Mouse (Mus musculus) neural tube, embryonic 13.5 days (tissue): Measurements from ENCODE around the gene Grb14. TPM values are rescaled to one million over a fixed set of nuclear protein-coding genes. Genes with fewer than 3 reads are reported as not detected.

ENCODE experiments used
- ATAC-seq: fragments of 200-750 bp; cut with Nextera tagmentation; 2 replicates; pipeline ENCODE4 v1.8.0; 2017; ENCODE audit warnings: low read depth, mild to moderate bottlenecking, moderate TSS enrichment, moderate library complexity
- H3K27ac ChIP-seq: fragments of 300-500 bp; sonication (generic); replicated peaks from 2 replicates; pipeline ENCODE4 v1.5.1; 2015; ENCODE audit warnings: moderate library complexity, mild to moderate bottlenecking, inconsistent platforms
- H3K27me3 ChIP-seq: fragments of 300-500 bp; sonication (generic); 2 replicates; pipeline ENCODE4 v1.6.1; 2015; ENCODE audit warnings: mild to moderate bottlenecking, inconsistent platforms
- H3K36me3 ChIP-seq: fragments of 300-500 bp; sonication (generic); 2 replicates; pipeline ENCODE4 v1.6.1; 2015; ENCODE audit warnings: mild to moderate bottlenecking, inconsistent platforms
- H3K4me1 ChIP-seq: fragments of 300-500 bp; sonication (generic); replicated peaks from 2 replicates; pipeline ENCODE4 v1.6.1; 2015; ENCODE audit warnings: inconsistent platforms
- H3K4me2 ChIP-seq: fragments of 300-500 bp; sonication (generic); 2 replicates; pipeline ENCODE4 v1.6.1; 2015; ENCODE audit warnings: inconsistent platforms, mild to moderate bottlenecking, moderate library complexity
- H3K4me3 ChIP-seq: fragments of 300-500 bp; sonication (generic); 2 replicates; pipeline ENCODE4 v1.5.1; 2015; ENCODE audit warnings: mild to moderate bottlenecking, inconsistent platforms
- H3K9ac ChIP-seq: fragments of 300-500 bp; sonication (generic); 2 replicates; pipeline ENCODE4 v1.6.1; 2015; ENCODE audit warnings: moderate library complexity, mild to moderate bottlenecking, inconsistent platforms
- H3K9me3 ChIP-seq: fragments of 300-500 bp; sonication (generic); 2 replicates; pipeline ENCODE4 v1.6.1; 2016; ENCODE audit warnings: inconsistent platforms
- WGBS: fragments of 180-500 bp; shearing (Covaris S2); methylation state at CpG from one replicate; pipeline ENCODE4 v1.1.7; 2015; 5-methylcytosine and 5-hydroxymethylcytosine counted together
- polyA plus RNA-seq: library from polyadenylated mRNA; unstranded; fragments of >200 nt; fragmentation: Nextera tagmentation; extraction: Ambion mirVana; gene quantifications from 2 replicates; pipeline ENCODE4 v1.2.1, GENCODE M21; 2015

Gene Grb14
- polyA plus RNA-seq, 1 experiment from 2014 or later: 24.8 TPM

- Histone ChIP-seq H3K36me3 (no peaks in the 10 kb centered on the region), H3K4me1 (no peaks in the 10 kb centered on the region), H3K27me3 (no peaks in the 10 kb centered on the region), H3K4me3 (no peak overlapping the region), H3K27ac (no peak overlapping the region), H3K4me2 (no peak overlapping the region), H3K9ac (no peak overlapping the region), H3K9me3 (no peaks in the 10 kb centered on the region)
- 56% methylated on average over 5 of the region's 5 CpGs for WGBS
- no peak for ATAC-seq
Measured at GRCm38 (mm10) chr2:64920879-64921278, 103.9 kb downstream of the Grb14 start.

- no peak overlapping the region for H3K9ac ChIP-seq
- 46% methylated on average over 6 of the region's 6 CpGs for WGBS
- H3K4me1 ChIP-seq: no peaks in the 10 kb centered on the region
- no peak overlapping the region for H3K4me2 ChIP-seq
- H3K4me3 ChIP-seq: no peak overlapping the region
- H3K27ac ChIP-seq: 0 out of 2 replicates have a peak overlapping the region, but pooled peaks have one; percentile 4
- no peaks in the 10 kb centered on the region for H3K27me3 ChIP-seq
- peak; percentile 56 for ATAC-seq
- H3K9me3 ChIP-seq: no peaks in the 10 kb centered on the region
- H3K36me3 ChIP-seq: no peaks in the 10 kb centered on the region
Measured at GRCm38 (mm10) chr2:64915448-64915847, 109.3 kb downstream of the Grb14 start.

DNA sequence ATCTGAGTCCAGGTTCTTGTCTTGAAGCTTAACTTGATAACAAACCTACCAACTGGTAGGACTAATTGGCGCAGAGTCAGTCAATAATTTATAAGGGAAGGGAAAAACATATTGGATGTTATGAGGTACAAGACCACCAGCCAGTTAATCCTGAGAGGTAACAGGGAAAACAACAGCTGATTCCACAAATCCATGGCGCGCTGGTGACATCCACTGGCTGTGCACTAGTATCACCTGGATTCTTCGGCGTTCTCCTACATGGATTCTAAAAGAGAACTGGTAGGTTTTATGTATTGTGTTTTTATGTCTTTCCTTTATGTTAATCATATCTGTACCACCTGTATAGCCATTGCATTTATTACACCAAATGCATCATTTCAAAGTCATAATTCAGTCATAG, 119.9 kb downstream of the Grb14 start:
- H3K4me3 ChIP-seq: no peak overlapping the region
- no peaks in the 10 kb centered on the region for H3K4me1 ChIP-seq
- no peaks in the 10 kb centered on the region for H3K27me3 ChIP-seq
- no peak overlapping the region for H3K9ac ChIP-seq
- no peaks in the 10 kb centered on the region for H3K36me3 ChIP-seq
- 83% methylated on average over 5 of the region's 5 CpGs for WGBS
- ATAC-seq: no peak
- no peak overlapping the region for H3K27ac ChIP-seq
- H3K9me3 ChIP-seq: no peaks in the 10 kb centered on the region
- H3K4me2 ChIP-seq: no peak overlapping the region

- no peaks in the 10 kb centered on the region for H3K9me3 ChIP-seq
Measured at GRCm38 (mm10) chr2:64897844-64898243, 126.9 kb downstream of the Grb14 start.

DNA sequence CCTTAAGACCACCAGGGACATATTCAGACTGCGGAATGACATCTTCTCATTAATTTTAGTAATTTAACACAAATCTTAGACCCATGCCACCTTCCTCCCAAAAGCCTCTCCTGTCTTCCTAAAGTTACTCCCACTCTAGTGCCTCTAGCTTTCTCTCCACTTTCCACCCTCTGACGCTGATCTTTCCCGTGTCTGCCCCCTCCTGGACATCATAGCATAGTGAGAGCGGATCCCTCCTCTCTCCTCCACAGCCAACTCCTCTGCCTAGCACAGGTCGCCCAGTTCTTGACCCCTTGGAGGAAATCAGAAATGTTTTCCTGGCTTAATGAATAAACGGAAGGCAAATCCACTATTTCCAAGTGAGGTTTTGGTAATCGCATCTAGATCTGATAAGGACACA, 131.6 kb downstream of the Grb14 start:
- H3K9me3 ChIP-seq: no peaks in the 10 kb centered on the region
- no peak overlapping the region for H3K27ac ChIP-seq
- 60% methylated on average over 7 of the region's 7 CpGs for WGBS
- H3K27me3 ChIP-seq: no peaks in the 10 kb centered on the region
- H3K4me3 ChIP-seq: no peak overlapping the region
- no peak overlapping the region for H3K9ac ChIP-seq
- no peak overlapping the region for H3K4me2 ChIP-seq
- no peaks in the 10 kb centered on the region for H3K36me3 ChIP-seq
- no peak for ATAC-seq
- no peaks in the 10 kb centered on the region for H3K4me1 ChIP-seq

More at GRCm38 (mm10) chr2:64897844-64898243, 126.9 kb downstream of the Grb14 start:
- Histone ChIP-seq H3K4me3 (no peak overlapping the region), H3K9ac (no peak overlapping the region), H3K27me3 (no peaks in the 10 kb centered on the region), H3K27ac (no peak overlapping the region), H3K36me3 (no peaks in the 10 kb centered on the region), H3K4me1 (no peaks in the 10 kb centered on the region), H3K4me2 (no peak overlapping the region)
- WGBS: 75% methylated on average over 5 of the region's 5 CpGs
- ATAC-seq: no peak

- H3K9me3 ChIP-seq: no peaks in the 10 kb centered on the region
- H3K4me2 ChIP-seq: no peak overlapping the region
- no peak overlapping the region for H3K27ac ChIP-seq
- no peak overlapping the region for H3K9ac ChIP-seq
- H3K4me3 ChIP-seq: no peak overlapping the region
- ATAC-seq: no peak
- H3K36me3 ChIP-seq: no peaks in the 10 kb centered on the region
- peaks cover 12% of the 10 kb centered on the region for H3K4me1 ChIP-seq
- 39% methylated on average over 6 of the region's 6 CpGs for WGBS
- H3K27me3 ChIP-seq: no peaks in the 10 kb centered on the region
Measured at GRCm38 (mm10) chr2:64887098-64887757, 137.6 kb downstream of the Grb14 start.

DNA sequence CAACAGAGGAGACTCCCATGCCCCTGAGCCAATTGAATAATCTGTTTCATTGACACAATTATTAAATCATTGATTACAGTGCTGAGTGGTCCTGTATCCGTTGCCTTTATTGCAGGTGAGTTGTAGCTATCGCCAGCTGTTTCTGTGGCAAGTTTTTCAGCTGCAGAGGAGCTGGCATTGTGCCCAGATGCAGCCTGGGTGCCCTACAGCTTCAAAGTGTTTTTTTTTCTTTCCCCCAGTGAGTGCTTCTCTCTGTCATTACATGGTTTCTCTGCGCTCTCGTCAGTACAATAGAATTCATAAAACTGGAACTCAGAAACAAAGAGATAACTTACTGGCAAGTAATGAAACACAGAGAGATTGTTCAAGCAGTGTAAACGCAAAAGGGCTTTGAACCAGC, 139.1 kb downstream of the Grb14 start:
- WGBS: 15% methylated on average over 5 of the region's 5 CpGs
- no peaks in the 10 kb centered on the region for H3K27me3 ChIP-seq
- ATAC-seq: 0 out of 2 replicates have a peak, but pooled peaks have one; percentile 36
- H3K36me3 ChIP-seq: no peaks in the 10 kb centered on the region
- H3K27ac ChIP-seq: no peak overlapping the region
- no peak overlapping the region for H3K9ac ChIP-seq
- H3K4me3 ChIP-seq: no peak overlapping the region
- H3K4me1 ChIP-seq: peaks cover 12% of the 10 kb centered on the region
- H3K9me3 ChIP-seq: no peaks in the 10 kb centered on the region
- no peak overlapping the region for H3K4me2 ChIP-seq

DNA sequence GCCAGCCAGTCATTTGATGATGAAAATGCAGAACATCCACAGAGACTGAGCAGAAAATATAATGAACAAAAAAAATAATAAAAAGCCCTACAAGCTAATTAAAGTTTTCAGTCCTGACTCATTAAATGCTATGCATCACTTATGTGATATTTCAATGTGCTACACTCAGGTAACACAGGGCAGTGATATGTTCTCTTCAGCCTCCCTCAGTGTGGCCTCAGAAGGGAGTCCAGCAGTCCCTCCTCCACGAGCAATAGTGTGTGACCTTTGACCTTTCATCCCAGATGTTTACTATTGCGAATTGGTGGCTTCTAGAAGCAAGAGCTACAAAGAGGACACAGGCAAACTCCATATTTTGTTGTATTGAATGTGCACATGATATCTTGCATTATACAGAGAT, 146.5 kb downstream of the Grb14 start:
- no peak overlapping the region for H3K4me3 ChIP-seq
- no peak overlapping the region for H3K9ac ChIP-seq
- H3K4me1 ChIP-seq: no peaks in the 10 kb centered on the region
- no peaks in the 10 kb centered on the region for H3K36me3 ChIP-seq
- H3K27me3 ChIP-seq: no peaks in the 10 kb centered on the region
- H3K4me2 ChIP-seq: no peak overlapping the region
- no peak for ATAC-seq
- WGBS: 38% methylated on average over 2 of the region's 2 CpGs
- no peaks in the 10 kb centered on the region for H3K9me3 ChIP-seq
- no peak overlapping the region for H3K27ac ChIP-seq

Other genes starting within 250 kb of the Grb14 start
- gene Cobll1, start 214.4 kb upstream of the Grb14 start, polyA plus RNA-seq: 3.1 and 3.5 TPM in 2 replicates